Mouse (Mus musculus): ENCODE results near the gene Map2k5.

The Map2k5 gene

DNA sequence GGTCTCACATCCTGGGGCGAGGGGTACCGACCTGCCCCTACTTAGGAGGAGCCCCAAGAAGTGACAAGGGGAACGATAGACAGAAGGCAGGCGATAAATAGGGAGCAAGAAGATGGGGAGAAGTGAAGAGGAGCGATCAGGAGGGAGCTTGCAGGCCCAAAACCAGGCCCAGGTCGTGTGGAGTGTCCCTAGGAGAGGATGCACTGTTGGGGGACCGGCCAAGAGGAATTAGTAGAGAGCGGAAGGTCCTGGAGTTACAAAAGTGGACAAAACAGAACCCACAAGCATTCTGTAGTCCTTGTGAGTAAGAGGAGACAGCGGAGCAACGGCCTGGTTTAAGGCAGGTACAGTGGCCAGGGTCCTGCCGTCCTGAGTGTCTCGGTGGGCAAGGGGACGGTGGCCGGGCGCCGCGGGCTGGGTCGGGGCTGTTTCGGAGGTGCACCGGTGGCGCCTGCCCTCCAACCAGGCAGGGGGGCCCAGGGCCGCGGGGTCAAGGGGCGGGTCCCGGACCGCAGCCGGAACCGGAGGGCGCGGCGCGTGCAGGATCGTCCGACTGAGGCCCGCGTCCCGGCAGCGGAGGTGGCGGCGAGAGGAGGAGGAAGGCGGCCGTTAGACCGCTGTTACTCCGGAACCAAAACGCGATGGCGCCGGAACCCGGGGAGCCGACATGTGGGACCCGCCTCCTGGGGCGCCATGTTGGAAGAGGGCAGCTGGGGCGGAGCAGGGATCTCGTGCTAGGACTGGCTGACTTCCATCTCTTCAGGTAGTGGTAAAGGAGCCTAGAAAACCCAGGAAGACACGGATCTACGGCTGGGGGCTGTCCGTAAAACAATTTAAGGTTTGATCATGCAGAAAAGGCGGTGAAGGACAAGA lies at the start of gene Map2k5:
Map2k5 (minus strand) TSS at position 633 of the 873 bp plus-strand sequence.
- DNase-seq (ENCODE audit: low spot score in 2 of 2): peak; percentile 84 to 93

DNA sequence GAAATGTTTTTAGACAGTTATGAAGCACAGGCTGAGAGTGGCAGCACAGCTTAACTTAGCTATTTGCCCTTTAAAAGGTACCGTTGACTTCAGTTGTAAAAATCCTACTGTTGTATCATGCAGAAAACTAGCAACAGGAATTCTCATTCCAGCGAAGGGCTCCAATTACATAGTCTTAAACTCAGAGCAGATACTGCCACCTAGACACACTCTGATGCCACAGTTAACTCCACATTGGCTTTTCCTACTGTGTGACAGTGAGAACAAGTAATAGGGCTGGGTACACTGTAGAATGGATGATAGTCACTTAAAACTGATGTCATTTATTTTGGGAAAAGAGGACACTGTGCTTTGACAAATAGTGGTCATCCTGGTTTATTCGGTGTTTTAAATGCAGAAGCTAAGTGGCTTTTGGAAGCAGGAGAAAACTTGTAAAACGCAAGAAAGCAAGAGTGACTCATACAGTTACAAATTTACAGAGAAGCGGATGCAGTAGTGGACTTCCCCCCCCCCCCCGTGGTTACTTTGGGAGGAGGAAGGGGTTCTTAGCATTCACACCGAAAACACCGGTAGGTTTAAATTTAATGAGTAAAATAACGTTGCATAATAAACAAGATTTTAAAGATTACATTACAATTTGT lies 43.5 kb upstream of the Map2k5 start:
- DNase-seq (ENCODE audit: low spot score in 2 of 2): no peak

DNA sequence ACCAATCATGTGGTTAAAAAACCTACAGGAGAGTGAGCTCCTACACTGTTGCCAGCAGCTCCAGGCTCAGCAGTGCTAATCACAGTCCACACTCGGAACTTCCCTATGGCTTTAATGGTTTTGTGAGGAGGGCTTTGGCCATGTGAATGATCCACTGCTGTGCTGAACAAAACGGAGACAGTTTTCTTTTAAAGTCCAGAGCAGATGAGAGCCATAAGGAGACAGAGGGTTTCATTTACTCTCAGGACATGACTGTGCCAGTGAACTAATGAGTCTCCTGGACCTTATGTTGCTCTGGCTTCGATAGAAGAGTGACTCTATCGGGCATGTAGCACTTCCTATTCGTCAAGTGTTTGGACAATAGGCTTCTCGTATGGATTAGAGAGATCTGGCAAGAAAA lies 42.7 kb upstream of the Map2k5 start:
- no peak for DNase-seq (ENCODE audit: low spot score in 2 of 2)

DNA sequence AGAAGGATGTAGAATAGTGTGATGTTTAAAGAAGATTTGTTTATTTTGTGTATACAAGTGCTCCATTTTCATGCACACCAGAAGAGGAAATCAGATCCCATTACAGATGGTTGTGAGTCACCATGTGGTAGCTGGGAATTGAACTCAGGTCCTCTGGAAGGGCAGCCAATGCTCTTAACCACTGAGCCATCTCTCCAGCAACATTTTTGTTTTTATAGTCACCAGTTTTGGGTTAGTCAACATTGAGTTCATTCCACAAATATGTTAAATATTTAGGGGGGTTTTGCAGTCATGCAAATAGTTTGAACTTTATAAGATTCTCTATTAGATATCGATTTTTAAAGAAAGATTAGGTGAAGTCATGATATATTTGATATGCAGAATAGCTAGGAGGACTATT lies 22.5 kb upstream of the Map2k5 start:
- no peak for DNase-seq (ENCODE audit: low spot score in 2 of 2)

DNA sequence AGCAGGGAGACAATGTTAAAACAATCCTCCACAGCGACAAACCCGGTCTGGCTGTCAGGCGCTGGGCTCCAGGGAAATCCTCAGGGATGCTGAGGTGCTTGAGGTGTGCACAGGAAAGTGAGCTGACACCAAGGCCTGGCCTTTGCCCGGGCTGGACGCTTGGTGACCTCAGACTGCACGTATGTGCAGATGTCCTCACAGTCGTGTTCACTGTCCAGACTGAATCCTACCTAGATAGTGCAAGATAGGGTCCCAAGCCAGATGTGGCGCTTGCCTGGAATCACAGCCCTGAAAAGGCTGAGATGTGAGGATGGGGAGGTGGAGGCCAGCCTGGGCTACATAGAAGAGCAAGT lies 21.7 kb upstream of the Map2k5 start:
- DNase-seq (ENCODE audit: low spot score in 2 of 2): no peak

DNA sequence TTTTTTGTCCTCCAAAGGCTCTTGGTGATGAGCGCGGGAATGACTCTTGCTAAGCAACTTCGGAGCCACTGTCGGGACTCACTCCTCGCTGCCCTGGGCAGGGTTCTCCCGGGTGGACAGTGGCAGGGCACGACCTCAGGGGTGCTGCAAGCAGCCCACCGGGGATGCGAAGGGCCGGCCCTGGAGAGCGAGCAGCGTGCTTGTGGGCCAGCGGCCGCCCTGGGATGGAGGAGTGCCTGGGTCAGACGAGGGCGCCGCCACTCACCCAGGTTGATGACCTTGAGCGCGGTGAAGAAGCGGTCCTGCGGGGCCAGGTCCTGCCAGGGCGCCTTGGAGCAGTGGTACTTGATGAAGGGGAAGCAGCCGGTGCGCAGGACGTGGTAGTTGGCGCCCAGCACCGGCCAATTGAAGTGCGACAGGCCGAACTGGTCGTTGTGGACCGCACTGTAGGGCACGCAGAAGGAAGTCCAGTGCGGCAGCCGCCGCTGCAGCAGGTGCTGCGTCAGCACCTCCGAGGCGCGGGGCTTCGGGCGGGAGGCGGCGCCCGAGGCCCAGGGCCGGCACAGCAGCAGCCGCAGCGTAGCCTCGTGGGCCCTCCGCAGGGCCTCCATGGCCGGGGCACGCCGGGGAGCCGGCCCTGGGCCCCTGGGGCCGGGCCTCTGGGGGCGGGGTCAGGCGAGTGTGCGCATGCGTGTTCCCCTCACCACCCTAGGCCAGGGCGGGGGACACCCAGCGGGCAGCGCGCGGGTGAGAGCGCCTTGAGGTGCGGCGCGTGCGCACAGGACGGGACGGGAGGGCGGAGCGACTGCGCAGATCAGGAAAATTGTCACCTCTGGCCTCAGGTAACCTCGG lies 21.1 kb upstream of the Map2k5 start, which contains the start of gene 2300009A05Rik:
2300009A05Rik (minus strand) TSS at position 636 of the 852 bp plus-strand sequence.
- peak; percentile 96 to 97 for DNase-seq (ENCODE audit: low spot score in 2 of 2)

DNA sequence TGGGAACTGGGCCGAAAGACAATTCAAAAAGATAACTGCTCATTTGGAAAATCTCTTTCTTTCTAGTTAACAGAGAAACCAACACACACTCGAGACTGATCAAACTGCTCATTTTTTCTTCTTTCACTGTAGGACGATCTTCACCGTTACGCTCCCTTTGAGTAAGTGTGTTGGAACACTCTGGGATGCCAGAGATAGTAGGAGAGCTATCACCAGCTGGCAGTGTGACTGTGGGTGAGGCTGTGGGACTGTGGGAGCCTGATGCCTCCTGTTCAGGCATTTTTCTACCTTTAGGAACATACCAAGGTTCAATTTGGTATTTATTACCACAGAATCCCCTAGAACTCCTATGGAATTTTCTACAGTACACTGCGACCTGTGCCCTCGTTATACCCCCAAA lies 17.9 kb upstream of the Map2k5 start:
- DNase-seq (ENCODE audit: low spot score in 2 of 2): no peak

DNA sequence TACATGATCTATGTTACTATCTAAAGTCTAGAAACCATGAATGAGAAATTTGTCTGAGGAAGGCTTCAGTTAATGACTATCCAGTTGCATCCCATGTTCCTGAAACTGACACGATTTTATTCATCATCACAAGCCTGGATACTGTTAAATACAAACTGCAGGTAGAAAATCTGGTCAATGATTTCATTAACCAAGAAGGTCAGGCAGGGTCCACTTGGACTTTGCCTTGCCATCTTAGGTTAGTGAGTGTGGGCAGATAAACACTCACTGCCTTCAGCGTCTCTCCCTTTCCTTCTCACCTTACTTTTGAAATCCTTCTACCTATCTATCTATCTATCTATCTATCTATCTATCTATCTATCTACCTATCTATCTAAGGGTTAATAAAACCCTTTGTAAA lies 13.6 kb upstream of the Map2k5 start:
- DNase-seq (ENCODE audit: low spot score in 2 of 2): no peak

DNA sequence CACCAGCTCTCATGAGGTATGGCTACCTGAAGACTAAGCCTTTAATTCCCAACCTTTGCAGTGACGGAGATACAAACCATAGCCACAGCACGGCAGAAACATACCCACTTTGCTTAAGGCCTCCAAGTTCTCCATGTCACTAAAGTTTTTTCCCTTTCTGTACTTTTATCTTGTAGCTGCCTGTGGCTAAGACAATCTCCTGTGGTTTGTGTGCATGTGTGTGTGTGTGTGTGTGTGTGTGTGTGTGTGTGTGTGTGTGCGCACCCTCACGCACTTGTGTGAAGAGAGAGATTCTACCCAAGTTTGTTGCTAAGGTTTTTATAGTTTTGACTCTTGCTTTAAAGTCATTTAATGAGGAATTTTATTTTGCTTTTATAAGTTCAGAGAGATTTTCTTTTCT lies 5.1 kb upstream of the Map2k5 start:
- DNase-seq (ENCODE audit: low spot score in 2 of 2): no peak

DNA sequence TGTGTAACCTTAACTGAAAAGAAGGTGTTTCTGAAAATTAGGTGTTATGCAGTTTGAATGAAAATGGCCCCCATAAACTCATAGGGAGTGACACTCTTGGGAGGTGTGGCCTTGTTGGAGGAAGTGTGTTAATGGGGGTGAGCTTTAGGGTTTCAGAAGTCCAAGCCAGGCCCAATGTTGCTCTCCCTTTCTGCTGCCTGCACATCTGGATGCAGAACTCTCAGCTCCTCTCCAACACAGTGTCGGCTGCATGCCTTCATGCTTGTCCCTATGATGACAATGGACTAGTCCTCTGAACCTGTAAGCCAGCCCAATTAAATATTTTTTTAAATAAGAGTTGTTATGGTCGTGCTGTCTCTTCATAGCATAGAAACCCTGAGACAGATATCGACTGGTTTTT lies 2.6 kb upstream of the Map2k5 start:
- DNase-seq (ENCODE audit: low spot score in 2 of 2): no peak

DNA sequence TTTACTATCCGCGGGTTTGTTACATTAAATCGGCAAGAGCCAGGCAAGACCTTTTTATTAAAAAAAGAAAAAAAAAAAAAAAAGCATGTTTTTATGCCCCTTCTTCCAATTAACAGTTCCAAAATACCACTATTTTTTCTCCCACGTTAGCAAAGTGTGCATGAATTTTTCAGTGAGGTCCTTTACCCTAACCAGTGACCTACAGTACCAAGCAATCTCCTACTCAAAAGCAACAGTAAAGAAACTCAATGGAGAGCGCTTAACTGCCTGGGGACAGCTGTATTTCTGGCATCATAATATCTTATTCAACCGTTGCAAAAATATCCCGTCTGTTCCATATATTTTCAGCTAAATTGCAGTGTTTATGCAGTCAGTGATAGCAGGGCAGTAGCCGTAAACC lies 472 bp upstream of the Map2k5 start:
- DNase-seq (ENCODE audit: low spot score in 2 of 2): no peak

DNA sequence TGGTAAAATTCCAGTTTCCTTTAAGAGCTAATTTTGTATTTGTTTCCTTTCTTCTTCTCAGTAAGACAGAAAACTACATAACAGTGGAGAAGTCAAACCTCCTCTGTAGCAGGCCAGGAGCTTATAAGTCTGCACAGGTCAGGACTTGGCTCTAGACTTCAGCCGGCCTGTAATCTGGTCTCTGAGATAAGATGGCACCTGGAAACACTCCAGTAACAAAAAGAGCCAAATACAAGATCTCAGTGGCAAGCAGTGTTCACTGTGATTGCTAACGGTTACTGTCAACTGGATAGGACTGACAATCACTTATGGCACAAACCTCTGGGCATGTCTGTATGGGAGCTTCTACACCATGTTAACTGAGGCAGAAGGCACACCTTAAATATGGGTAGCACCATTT lies 4.4 kb downstream of the Map2k5 start:
- DNase-seq (ENCODE audit: low spot score in 2 of 2): no peak

DNA sequence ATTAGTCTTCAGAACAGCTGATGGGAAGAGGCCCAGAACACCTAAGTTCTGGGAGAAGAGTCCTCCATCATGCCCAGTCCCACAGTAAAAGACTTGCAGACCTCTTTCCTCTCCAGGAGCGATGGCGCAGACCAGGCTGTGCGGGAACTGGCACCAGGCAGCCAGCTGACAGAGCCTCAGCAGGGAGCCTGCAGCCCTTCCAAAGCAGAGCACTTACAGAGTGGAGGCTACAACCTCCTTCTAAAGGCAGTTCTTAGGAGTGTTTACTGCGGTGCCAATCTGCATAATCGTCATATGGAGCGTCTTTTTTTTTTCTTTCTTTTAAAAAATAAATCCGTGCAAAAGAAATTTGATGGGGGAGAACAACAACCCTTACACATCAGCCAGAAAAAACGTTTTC lies 5.2 kb downstream of the Map2k5 start:
- DNase-seq (ENCODE audit: low spot score in 2 of 2): no peak

DNA sequence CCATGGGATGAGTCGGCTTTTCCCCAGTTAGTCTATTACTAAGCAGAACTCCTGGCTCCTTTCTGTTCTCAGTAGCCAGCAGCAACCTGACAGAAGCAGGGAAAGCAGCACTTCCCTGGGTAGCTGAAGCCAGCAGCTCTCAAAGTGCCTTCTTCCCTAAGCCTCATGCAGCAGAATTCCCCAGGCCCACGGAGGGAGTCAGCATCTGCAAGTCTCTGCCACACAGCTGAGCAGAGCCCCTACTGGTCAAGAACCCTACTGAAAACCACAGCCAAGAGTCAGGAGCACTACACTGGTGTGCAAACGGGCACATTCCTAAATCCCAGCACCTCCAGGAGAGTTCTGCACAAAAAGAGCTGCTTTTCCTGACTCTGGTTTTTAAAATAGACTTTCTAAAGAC lies 17.3 kb downstream of the Map2k5 start:
- DNase-seq (ENCODE audit: low spot score in 2 of 2): no peak

DNA sequence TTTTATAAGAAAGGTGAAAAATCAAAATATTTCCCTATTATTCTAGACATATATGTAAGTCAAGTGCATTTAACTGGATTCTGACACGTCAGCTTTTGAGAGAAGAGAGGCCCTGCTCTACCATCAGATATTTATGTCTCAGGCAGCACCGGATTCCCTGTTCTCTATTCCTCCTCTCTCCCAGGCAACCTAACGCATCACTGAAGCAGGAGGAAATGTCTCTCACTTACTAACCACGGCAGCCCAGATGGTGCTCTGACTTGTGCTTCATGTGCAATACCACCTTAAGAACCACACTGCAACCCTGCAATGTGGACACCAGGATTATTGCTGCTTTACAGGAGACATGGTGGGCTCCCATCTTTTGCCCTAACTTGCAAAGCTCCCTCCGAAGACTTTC lies 18.7 kb downstream of the Map2k5 start:
- no peak for DNase-seq (ENCODE audit: low spot score in 2 of 2)

DNA sequence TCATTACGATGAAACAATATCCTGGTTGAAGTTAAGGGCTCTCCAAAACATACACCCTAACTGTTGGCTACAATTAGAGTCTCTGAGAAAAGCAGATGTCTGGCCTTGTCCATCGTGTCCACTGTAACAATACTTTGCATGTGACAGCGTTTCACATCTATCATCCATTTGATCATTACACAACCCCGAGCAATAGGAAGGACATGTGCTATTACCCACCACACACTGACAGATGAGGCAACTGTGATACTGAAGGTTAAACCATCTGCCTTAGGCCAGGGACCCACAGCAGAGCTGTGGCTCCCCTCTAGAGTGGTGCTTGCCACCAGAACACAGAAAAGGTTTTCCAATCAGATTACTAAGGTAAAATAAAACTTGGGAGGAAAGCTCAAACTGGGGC lies 21.0 kb downstream of the Map2k5 start:
- DNase-seq (ENCODE audit: low spot score in 2 of 2): no peak

DNA sequence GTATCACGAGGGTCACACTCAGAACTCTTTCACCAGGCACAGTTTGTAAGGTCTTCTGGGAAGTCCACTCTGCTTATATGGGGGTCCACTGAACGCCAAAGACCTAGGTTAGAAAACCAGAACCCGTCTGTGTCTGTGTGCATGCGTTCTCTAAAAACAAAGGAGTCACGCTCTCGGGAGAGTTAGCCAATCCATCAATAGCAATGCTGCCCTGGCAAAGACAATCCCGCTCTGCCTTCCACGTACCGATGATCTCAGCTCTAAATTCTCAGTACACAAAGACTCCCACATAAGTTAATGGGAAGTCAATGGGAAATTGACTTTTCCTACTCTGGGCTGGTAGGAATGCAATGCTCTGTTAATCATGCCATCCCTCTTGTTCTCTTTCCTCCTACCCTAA lies 21.4 kb downstream of the Map2k5 start:
- no peak for DNase-seq (ENCODE audit: low spot score in 2 of 2)

DNA sequence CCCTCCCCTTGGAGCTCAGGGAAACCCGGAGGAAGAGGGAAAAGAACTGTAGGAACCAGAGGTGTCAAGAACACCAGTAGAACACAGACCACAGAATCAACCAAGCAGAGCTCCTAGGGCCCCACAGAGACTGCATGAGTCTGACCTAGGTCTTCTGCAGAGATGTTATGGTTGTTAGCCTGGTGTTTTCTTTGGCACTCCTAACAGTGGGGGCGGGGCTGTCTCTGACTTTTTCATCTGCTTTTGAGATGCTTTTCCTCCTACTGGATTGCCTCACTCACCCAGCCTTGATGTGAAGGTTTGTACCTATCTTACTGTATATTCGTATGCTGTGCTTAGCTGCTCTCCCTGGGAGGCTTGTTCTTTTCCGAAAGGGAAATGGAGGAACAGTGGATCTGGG lies 23.5 kb downstream of the Map2k5 start:
- DNase-seq (ENCODE audit: low spot score in 2 of 2): no peak

DNA sequence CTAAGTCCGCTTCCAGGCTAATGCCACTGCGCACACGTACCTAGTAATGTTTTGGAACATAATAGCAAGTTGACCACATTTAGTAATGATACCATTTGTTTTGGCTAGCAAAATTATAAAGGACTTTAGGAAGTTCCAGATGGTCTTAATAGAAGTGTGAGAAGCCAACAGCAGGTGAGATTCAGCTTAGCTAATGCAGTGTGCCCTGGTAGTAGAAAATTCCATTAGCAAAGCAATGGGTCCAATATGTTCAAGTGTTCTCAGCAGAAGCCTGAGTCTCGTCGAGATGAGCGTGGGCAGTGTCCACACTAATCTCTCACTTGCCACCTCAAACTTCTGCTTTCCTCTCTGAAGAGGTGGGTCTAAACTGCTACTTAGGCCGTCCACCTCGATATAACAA lies 27.7 kb downstream of the Map2k5 start:
- no peak for DNase-seq (ENCODE audit: low spot score in 2 of 2)

DNA sequence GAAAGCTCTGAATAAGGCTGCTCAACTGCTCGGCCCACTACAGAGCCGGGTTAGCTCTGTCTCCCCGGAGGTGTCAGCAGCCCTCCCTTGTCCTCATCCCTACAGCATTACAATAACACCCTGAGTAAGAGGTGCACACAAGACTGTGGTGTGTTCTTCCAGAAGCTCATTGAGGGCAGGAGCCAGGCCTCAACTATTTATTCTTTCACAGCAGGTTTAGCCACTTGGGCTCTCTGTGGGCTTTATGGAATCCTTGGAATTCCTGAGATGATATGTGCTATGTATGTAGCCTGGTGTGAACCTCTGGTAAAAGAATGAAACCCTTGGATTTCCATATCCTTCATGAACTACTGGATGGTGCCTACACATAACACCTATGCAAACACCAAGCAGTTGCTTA lies 28.5 kb downstream of the Map2k5 start:
- DNase-seq (ENCODE audit: low spot score in 2 of 2): no peak

DNA sequence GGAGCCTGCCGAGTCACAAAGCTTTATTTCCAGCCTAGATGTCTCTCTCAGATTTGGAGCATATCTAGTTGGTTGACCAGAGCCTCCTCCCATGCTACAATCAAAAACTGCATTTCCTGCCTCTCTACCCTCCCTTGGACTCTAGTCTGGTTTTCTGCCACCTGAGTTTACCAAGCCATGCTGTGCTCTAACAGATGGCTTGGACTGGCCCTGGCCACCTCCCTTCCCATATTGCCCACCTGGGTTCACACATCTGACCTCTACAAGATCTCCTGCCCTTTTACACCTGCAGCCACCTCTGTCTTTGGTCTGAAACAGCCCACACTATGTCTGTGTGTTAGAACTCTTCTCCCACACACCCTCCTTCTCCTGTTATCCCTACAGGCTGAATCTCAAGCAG lies 29.6 kb downstream of the Map2k5 start:
- no peak for DNase-seq (ENCODE audit: low spot score in 2 of 2)

DNA sequence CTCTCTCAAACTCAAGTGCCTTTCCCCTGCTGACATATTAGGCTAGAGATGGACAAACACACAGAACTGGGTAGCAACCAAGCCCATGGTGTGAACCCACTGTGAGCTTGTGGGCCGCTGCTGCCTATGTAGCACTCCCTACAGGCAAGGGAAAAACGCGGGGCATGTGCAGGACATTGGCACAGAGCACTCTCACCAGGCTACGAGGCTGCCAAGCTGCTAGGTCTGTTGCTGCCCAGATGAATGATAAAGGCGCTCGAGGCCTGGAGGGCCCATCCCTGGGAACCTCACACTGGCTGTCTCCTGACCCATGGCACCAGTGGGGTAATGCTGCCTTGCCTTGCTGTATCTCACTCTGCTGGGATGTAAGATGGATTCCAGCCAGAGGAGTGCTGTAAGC lies 31.7 kb downstream of the Map2k5 start:
- DNase-seq (ENCODE audit: low spot score in 2 of 2): no peak

DNA sequence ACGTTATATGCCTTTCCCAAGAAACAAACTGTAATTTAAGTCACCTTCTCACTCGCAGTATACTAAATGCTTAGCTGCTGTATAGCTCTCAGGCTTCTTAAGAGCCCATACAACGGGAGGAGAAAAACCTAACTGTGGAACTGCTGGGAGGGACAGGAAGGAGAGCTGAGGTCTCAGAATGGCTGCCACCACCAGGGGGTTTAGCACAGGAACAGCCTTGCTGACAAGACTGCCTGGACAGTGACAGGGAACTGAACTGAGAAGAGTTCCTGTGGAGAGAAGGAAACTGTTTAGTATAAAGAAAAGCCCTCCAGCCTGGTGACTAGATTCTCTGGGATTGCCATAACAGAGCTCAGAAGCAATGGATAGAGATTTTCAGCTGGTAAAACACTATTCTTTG lies 35.9 kb downstream of the Map2k5 start:
- DNase-seq (ENCODE audit: low spot score in 2 of 2): no peak

Data from urinary bladder, postnatal 36 days (tissue).